Mouse (Mus musculus) liver, embryonic 16.5 days (tissue): ENCODE results near the gene Tgm1. TPM values are rescaled to one million over a fixed set of nuclear protein-coding genes. Genes with fewer than 3 reads are reported as not detected.

Source experiments
- ATAC-seq: fragments of 200-750 bp; cut with Nextera tagmentation; 2 replicates; pipeline ENCODE4 v1.8.0; 2017; ENCODE audit warnings: low read depth, mild to moderate bottlenecking, moderate number of reproducible peaks, moderate library complexity
- H3K27ac ChIP-seq: fragments of 300-500 bp; sonication (generic); 2 replicates; pipeline ENCODE4 v1.5.1; 2014; ENCODE audit warnings: mild to moderate bottlenecking, low read length
- H3K27me3 ChIP-seq: fragments of 300-500 bp; sonication (generic); 2 replicates; pipeline ENCODE4 v1.6.1; 2014; ENCODE audit warnings: low read depth, low read length, mixed read lengths; ENCODE audit not compliant: control insufficient read depth, insufficient read depth
- H3K36me3 ChIP-seq: fragments of 300-500 bp; sonication (generic); 2 replicates; pipeline ENCODE4 v1.6.1; 2014; ENCODE audit warnings: mild to moderate bottlenecking; ENCODE audit not compliant: control insufficient read depth, insufficient read depth
- H3K4me1 ChIP-seq: fragments of 300-500 bp; sonication (generic); 2 replicates; pipeline ENCODE4 v1.6.1; 2014; ENCODE audit warnings: low read depth, low read length, mixed read lengths; ENCODE audit not compliant: control insufficient read depth
- H3K4me2 ChIP-seq: fragments of 300-500 bp; sonication (generic); 2 replicates; pipeline ENCODE4 v1.6.1; 2014; ENCODE audit warnings: low read depth, low read length, mixed read lengths
- H3K4me3 ChIP-seq: fragments of 300-500 bp; sonication (generic); 2 replicates; pipeline ENCODE4 v1.5.1; 2014; ENCODE audit warnings: low read depth, mild to moderate bottlenecking, low read length
- H3K9ac ChIP-seq: fragments of 300-500 bp; sonication (generic); 2 replicates; pipeline ENCODE4 v1.6.1; 2014; ENCODE audit warnings: low read depth, low read length
- H3K9me3 ChIP-seq: fragments of 300-500 bp; sonication (generic); replicated peaks from 2 replicates; pipeline ENCODE4 v1.6.1; 2016; ENCODE audit warnings: low read length; ENCODE audit not compliant: control insufficient read depth
- WGBS: fragments of 180-500 bp; shearing (Covaris S2); extraction: QIAGEN DNeasy Blood & Tissue Kit; methylation state at CpG from one replicate; pipeline ENCODE4 v1.1.7; 2014; ENCODE audit not compliant: insufficient replicate concordance; 5-methylcytosine and 5-hydroxymethylcytosine counted together
- polyA plus RNA-seq: library from polyadenylated mRNA; unstranded; fragments of >200 nt; fragmentation: Nextera tagmentation; extraction: Ambion mirVana; gene quantifications from 2 replicates; pipeline ENCODE4 v1.2.1, GENCODE M21; 2015

The Tgm1 gene
- polyA plus RNA-seq, 1 experiment from 2014 or later: 3.1 TPM

GRCm38 (mm10) chr14:55730116-55730515 lies 16.4 kb upstream of the Tgm1 start:
- no peaks in the 10 kb centered on the region for H3K36me3 ChIP-seq
- H3K4me2 ChIP-seq: no peak overlapping the region
- no peak for ATAC-seq
- H3K4me1 ChIP-seq: no peaks in the 10 kb centered on the region; the same call in 1 of the 2 replicates
- no peak overlapping the region for H3K27ac ChIP-seq
- WGBS: 66% methylated on average over 7 of the region's 7 CpGs
- H3K9ac ChIP-seq: no peak overlapping the region
- no peaks in the 10 kb centered on the region for H3K9me3 ChIP-seq
- H3K4me3 ChIP-seq: no peak overlapping the region
- no peaks in the 10 kb centered on the region; the same call in 1 of the 2 replicates for H3K27me3 ChIP-seq

- peak; percentile 12; the same call in 1 of the 2 replicates for ATAC-seq
Measured at GRCm38 (mm10) chr14:55727889-55728685, 14.4 kb upstream of the Tgm1 start.

GRCm38 (mm10) chr14:55726261-55726660 lies 12.5 kb upstream of the Tgm1 start:
- Histone ChIP-seq H3K36me3 (no peaks in the 10 kb centered on the region), H3K9me3 (no peaks in the 10 kb centered on the region)

More at GRCm38 (mm10) chr14:55727889-55728685, 14.4 kb upstream of the Tgm1 start:
- Histone ChIP-seq H3K9ac (no peak overlapping the region), H3K9me3 (no peaks in the 10 kb centered on the region), H3K27ac (no peak overlapping the region), H3K4me1 (peaks cover 15% of the 10 kb centered on the region), H3K4me2 (no peak overlapping the region), H3K36me3 (no peaks in the 10 kb centered on the region), H3K4me3 (no peak overlapping the region), H3K27me3 (no peaks in the 10 kb centered on the region)
- WGBS: 48% methylated on average over 8 of the region's 8 CpGs

GRCm38 (mm10) chr14:55724411-55724871 lies 10.7 kb upstream of the Tgm1 start:
- H3K36me3 ChIP-seq: no peaks in the 10 kb centered on the region
- H3K27ac ChIP-seq: 0 out of 2 replicates have a peak overlapping the region, but pooled peaks have one; percentile 4
- 18% methylated on average over 8 of the region's 8 CpGs for WGBS
- no peak overlapping the region for H3K4me2 ChIP-seq
- H3K27me3 ChIP-seq: no peaks in the 10 kb centered on the region
- H3K4me3 ChIP-seq: no peak overlapping the region
- H3K9ac ChIP-seq: no peak overlapping the region
- H3K4me1 ChIP-seq: peaks cover 29% of the 10 kb centered on the region
- H3K9me3 ChIP-seq: no peaks in the 10 kb centered on the region
- ATAC-seq: no peak

More at GRCm38 (mm10) chr14:55726261-55726660, 12.5 kb upstream of the Tgm1 start:
- no peak overlapping the region for H3K4me2 ChIP-seq
- H3K4me3 ChIP-seq: no peak overlapping the region
- no peak overlapping the region for H3K27ac ChIP-seq
- H3K9ac ChIP-seq: no peak overlapping the region
- no peak for ATAC-seq
- H3K27me3 ChIP-seq: no peaks in the 10 kb centered on the region
- H3K4me1 ChIP-seq: peaks cover 28% of the 10 kb centered on the region

- H3K27me3 ChIP-seq: no peaks in the 10 kb centered on the region
- no peaks in the 10 kb centered on the region for H3K9me3 ChIP-seq
- peaks cover 29% of the 10 kb centered on the region for H3K4me1 ChIP-seq
- H3K9ac ChIP-seq: no peak overlapping the region
- ATAC-seq: no peak
- H3K4me2 ChIP-seq: no peak overlapping the region
- H3K4me3 ChIP-seq: no peak overlapping the region
- WGBS: 60% methylated on average over 7 of the region's 7 CpGs
- H3K27ac ChIP-seq: peak overlapping the region; percentile 39; the same call in 1 of the 2 replicates
- H3K36me3 ChIP-seq: no peaks in the 10 kb centered on the region
Measured at GRCm38 (mm10) chr14:55723433-55723832, 9.7 kb upstream of the Tgm1 start.

- 29% methylated on average over 8 of the region's 8 CpGs for WGBS
- Histone ChIP-seq H3K4me2 (peak overlapping the region; percentile 80), H3K36me3 (no peaks in the 10 kb centered on the region; the same call in 1 of the 2 replicates), H3K27me3 (no peaks in the 10 kb centered on the region), H3K9ac (no peak overlapping the region; the same call in 1 of the 2 replicates), H3K9me3 (no peaks in the 10 kb centered on the region), H3K4me3 (peak overlapping the region; percentile 77), H3K4me1 (peaks cover 29% of the 10 kb centered on the region), H3K27ac (peak overlapping the region; percentile 31; the same call in 1 of the 2 replicates)
- ATAC-seq: no peak
Measured at GRCm38 (mm10) chr14:55722438-55722945, 8.8 kb upstream of the Tgm1 start.

GRCm38 (mm10) chr14:55721700-55722437 lies 8.1 kb upstream of the Tgm1 start, which contains the start of gene Rabggta:
Rabggta (minus strand) TSS chr14:55722263.
- H3K4me1 ChIP-seq: peaks cover 29% of the 10 kb centered on the region
- no peaks in the 10 kb centered on the region for H3K9me3 ChIP-seq
- H3K4me2 ChIP-seq: peak within 1 kb of the TSS; percentile 80
- H3K9ac ChIP-seq: peak within 1 kb of the TSS; percentile 73
- H3K27ac ChIP-seq: peak within 1 kb of the TSS; percentile 76
- under 1% methylated on average over 50 of the region's 50 CpGs for WGBS
- ATAC-seq: peak; percentile 92
- no peaks in the 10 kb centered on the region; the same call in 1 of the 2 replicates for H3K36me3 ChIP-seq
- peak within 1 kb of the TSS; percentile 77 for H3K4me3 ChIP-seq
- H3K27me3 ChIP-seq: no peaks in the 10 kb centered on the region

GRCm38 (mm10) chr14:55721076-55721475 lies 7.3 kb upstream of the Tgm1 start:
- peak overlapping the region; percentile 77; the same call in 1 of the 2 replicates for H3K4me3 ChIP-seq
- H3K9ac ChIP-seq: no peak overlapping the region
- H3K4me2 ChIP-seq: peak overlapping the region; percentile 80
- no peaks in the 10 kb centered on the region for H3K27me3 ChIP-seq
- peaks cover 29% of the 10 kb centered on the region for H3K4me1 ChIP-seq
- 68% methylated on average over 6 of the region's 6 CpGs for WGBS
- H3K27ac ChIP-seq: 0 out of 2 replicates have a peak overlapping the region, but pooled peaks have one; percentile 0
- peak; percentile 19 for ATAC-seq
- H3K36me3 ChIP-seq: no peaks in the 10 kb centered on the region; the same call in 1 of the 2 replicates
- no peaks in the 10 kb centered on the region for H3K9me3 ChIP-seq
